Mouse (Mus musculus): ENCODE measurements around the gene Inpp5a. TPM values are rescaled to one million over a fixed set of nuclear protein-coding genes. Genes with fewer than 3 reads are reported as not detected.

The Inpp5a gene
- polyA plus RNA-seq, 1 experiment = 41.4 TPM

DNA sequence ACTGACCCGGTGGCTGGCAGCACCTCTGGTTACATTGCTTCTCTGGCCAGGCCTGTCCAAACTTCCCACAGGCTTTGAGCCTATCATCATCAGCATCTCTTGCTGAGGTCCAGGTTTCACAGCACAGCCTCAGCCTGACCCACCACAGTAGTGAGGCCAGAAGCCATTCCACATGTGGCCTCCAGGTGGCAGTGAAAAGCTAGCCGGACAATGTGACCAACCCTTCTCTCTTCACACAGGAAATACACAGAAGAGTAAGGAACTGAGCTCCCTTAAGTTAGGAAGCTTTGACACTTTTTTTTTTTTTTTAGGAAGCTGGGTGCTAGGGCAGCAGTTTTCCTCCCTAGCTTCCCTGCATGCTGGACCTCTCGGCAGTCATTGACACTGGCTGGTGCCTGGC, 201.4 kb downstream of the Inpp5a start:
- Histone ChIP-seq H3K36me3 (ENCODE audit: control insufficient read depth, insufficient read depth, low read length) (no peaks in the 10 kb centered on the region), H3K4me3 (ENCODE audit: control insufficient read depth, low read depth, low read length) (no peak overlapping the region), H3K27me3 (ENCODE audit: control insufficient read depth, insufficient read depth, low read length) (no peaks in the 10 kb centered on the region; the same call in 1 of the 2 replicates), H3K27ac (ENCODE audit: control insufficient read depth, insufficient read depth, low read depth, low read length) (no peak overlapping the region), H3K4me1 (ENCODE audit: control insufficient read depth, insufficient read depth, low read length) (peaks cover 3% of the 10 kb centered on the region)
- TF ChIP-seq POLR2A (IDR thresholded peaks at IDR 0.05; ENCODE audit: control insufficient read depth, low read depth, low read length) (no peak), CTCF (IDR thresholded peaks at IDR 0.05; ENCODE audit: control insufficient read depth, insufficient read depth, insufficient replicate concordance, low read depth, low read length) (peak; percentile 87; the same call in 1 of the 2 replicates)

- no peaks in the 10 kb centered on the region for H3K36me3 ChIP-seq (ENCODE audit: control insufficient read depth, insufficient read depth, low read length)
- no peak overlapping the region for H3K27ac ChIP-seq (ENCODE audit: control insufficient read depth, insufficient read depth, low read depth, low read length)
- no peaks in the 10 kb centered on the region for H3K27me3 ChIP-seq (ENCODE audit: control insufficient read depth, insufficient read depth, low read length)
- no peaks in the 10 kb centered on the region for H3K4me1 ChIP-seq (ENCODE audit: control insufficient read depth, insufficient read depth, low read length)
- no peak overlapping the region for H3K4me3 ChIP-seq (ENCODE audit: control insufficient read depth, low read depth, low read length)
- TF ChIP-seq POLR2A (IDR thresholded peaks at IDR 0.05; ENCODE audit: control insufficient read depth, low read depth, low read length) = no peak
- TF ChIP-seq CTCF (IDR thresholded peaks at IDR 0.05; ENCODE audit: control insufficient read depth, insufficient read depth, insufficient replicate concordance, low read depth, low read length) = no peak
Observed at GRCm38 (mm10) chr7:139591311-139591710, 202.4 kb downstream of the Inpp5a start.

- Histone ChIP-seq H3K27me3 (ENCODE audit: control insufficient read depth, insufficient read depth, low read length) (no peaks in the 10 kb centered on the region), H3K27ac (ENCODE audit: control insufficient read depth, insufficient read depth, low read depth, low read length) (no peak overlapping the region), H3K4me3 (ENCODE audit: control insufficient read depth, low read depth, low read length) (no peak overlapping the region), H3K36me3 (ENCODE audit: control insufficient read depth, insufficient read depth, low read length) (no peaks in the 10 kb centered on the region), H3K4me1 (ENCODE audit: control insufficient read depth, insufficient read depth, low read length) (no peaks in the 10 kb centered on the region)
- TF ChIP-seq CTCF (IDR thresholded peaks at IDR 0.05; ENCODE audit: control insufficient read depth, insufficient read depth, insufficient replicate concordance, low read depth, low read length) (no peak), POLR2A (IDR thresholded peaks at IDR 0.05; ENCODE audit: control insufficient read depth, low read depth, low read length) (no peak)
Observed at GRCm38 (mm10) chr7:139595311-139595710, 206.4 kb downstream of the Inpp5a start.

DNA sequence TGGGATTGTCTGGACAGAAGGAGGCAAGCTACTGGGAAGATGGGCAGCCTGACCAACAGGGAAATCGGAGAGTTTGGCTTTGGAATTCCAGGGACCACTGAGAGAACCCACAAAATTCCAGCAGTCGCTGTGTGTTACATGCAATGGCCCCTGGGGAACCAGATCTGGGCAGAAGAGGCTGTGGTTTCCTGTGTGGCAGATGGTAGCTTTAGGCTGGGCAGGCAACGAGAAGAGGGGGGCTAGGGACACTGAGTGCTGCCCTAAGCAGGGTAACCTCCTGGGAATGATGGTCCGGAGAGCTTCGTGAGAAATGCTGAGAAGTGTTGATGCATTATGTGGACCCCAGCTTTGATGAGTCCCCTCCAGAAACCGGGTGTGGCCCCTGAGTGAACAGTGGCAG, 207.0 kb downstream of the Inpp5a start:
- Histone ChIP-seq H3K36me3 (ENCODE audit: control insufficient read depth, insufficient read depth, low read length) (no peaks in the 10 kb centered on the region), H3K4me1 (ENCODE audit: control insufficient read depth, insufficient read depth, low read length) (no peaks in the 10 kb centered on the region), H3K27me3 (ENCODE audit: control insufficient read depth, insufficient read depth, low read length) (no peaks in the 10 kb centered on the region), H3K27ac (ENCODE audit: control insufficient read depth, insufficient read depth, low read depth, low read length) (no peak overlapping the region), H3K4me3 (ENCODE audit: control insufficient read depth, low read depth, low read length) (no peak overlapping the region)
- TF ChIP-seq POLR2A (IDR thresholded peaks at IDR 0.05; ENCODE audit: control insufficient read depth, low read depth, low read length) (no peak), CTCF (IDR thresholded peaks at IDR 0.05; ENCODE audit: control insufficient read depth, insufficient read depth, insufficient replicate concordance, low read depth, low read length) (no peak)

DNA sequence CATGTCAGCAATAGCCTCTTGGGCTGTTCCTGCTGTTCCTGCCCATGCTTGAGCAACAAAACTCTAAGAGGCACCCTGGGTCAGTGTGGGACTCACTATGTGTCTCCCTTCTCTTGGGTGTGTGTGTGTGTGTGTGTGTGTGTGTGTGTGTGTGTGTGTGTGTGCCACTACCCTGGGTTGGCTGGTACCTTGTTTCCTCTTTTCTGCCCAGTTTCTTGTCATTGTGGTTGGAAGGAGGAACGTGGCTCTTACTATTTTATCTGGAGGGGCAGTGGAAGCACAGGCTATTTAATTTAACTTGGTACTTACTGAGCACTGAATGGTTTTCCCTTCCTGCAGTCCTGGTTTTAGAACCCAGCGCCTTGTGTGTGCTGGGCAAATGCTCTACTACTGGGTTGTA, 221.4 kb downstream of the Inpp5a start:
- TF ChIP-seq CTCF (IDR thresholded peaks at IDR 0.05; ENCODE audit: control insufficient read depth, insufficient read depth, insufficient replicate concordance, low read depth, low read length) (no peak), POLR2A (IDR thresholded peaks at IDR 0.05; ENCODE audit: control insufficient read depth, low read depth, low read length) (no peak)
- no peak overlapping the region for H3K4me3 ChIP-seq (ENCODE audit: control insufficient read depth, low read depth, low read length)

DNA sequence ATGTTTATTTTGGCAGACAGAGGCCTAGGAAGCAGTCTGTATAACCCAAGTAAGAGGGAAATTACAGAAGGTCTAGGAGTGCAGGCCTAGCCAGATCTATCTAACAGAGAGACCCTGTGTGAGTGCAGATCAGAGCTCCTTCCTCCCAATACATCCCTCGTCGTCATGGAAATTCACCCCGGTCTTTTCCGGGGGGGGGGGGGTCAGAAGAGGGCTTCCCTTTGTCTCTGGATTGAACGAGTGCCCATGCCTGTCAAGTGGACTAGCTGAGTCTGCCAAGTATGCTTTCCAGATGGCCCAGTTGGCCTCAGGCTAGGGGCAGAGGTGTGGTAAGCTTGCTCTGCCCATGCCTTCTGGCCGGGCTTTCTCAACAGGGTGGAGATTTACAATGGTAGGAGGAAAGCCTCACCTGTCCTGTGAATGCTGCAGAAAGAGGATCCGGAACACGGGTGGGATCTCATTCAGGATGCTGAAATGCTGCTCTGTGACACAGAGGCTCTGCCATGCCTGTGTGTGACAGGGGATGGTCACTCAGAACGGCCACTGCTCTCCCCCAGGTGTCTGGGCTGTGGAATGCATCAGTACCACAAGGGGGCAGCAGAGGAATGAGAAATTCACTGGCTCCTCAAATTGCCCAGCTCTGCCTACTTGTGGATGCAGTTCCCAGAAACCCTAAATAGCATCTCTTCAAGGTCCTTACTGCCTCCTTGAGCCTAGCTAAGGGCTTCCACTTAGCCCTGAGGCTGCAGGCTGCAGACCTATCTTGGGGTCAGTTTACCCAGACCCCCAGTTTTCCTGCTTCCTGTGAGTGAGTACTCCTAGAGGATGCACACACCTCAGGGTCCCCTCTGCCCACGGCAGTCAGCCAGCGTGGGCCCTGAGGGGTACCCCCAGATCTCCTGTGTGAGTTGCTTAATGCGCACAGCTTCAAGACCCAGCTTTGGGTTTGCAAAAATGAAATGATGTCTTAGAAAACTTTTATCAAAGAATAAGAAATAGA, 227.2 kb downstream of the Inpp5a start:
- TF ChIP-seq POLR2A (IDR thresholded peaks at IDR 0.05; ENCODE audit: control insufficient read depth, low read depth, low read length) (no peak), CTCF (IDR thresholded peaks at IDR 0.05; ENCODE audit: control insufficient read depth, insufficient read depth, insufficient replicate concordance, low read depth, low read length) (peak; percentile 75; the same call in 1 of the 2 replicates)
- Histone ChIP-seq H3K4me1 (ENCODE audit: control insufficient read depth, insufficient read depth, low read length) (no peaks in the 10 kb centered on the region), H3K27me3 (ENCODE audit: control insufficient read depth, insufficient read depth, low read length) (no peaks in the 10 kb centered on the region), H3K36me3 (ENCODE audit: control insufficient read depth, insufficient read depth, low read length) (no peaks in the 10 kb centered on the region), H3K4me3 (ENCODE audit: control insufficient read depth, low read depth, low read length) (no peak overlapping the region), H3K27ac (ENCODE audit: control insufficient read depth, insufficient read depth, low read depth, low read length) (no peak overlapping the region)

More for the DNA sequence above, 221.4 kb downstream of the Inpp5a start:
- Histone ChIP-seq H3K4me1 (ENCODE audit: control insufficient read depth, insufficient read depth, low read length) (no peaks in the 10 kb centered on the region), H3K27me3 (ENCODE audit: control insufficient read depth, insufficient read depth, low read length) (no peaks in the 10 kb centered on the region), H3K27ac (ENCODE audit: control insufficient read depth, insufficient read depth, low read depth, low read length) (no peak overlapping the region), H3K36me3 (ENCODE audit: control insufficient read depth, insufficient read depth, low read length) (no peaks in the 10 kb centered on the region)

- H3K27me3 ChIP-seq (ENCODE audit: control insufficient read depth, insufficient read depth, low read length) = no peaks in the 10 kb centered on the region
- H3K4me3 ChIP-seq (ENCODE audit: control insufficient read depth, low read depth, low read length) = no peak overlapping the region
- no peak overlapping the region for H3K27ac ChIP-seq (ENCODE audit: control insufficient read depth, insufficient read depth, low read depth, low read length)
- H3K4me1 ChIP-seq (ENCODE audit: control insufficient read depth, insufficient read depth, low read length) = no peaks in the 10 kb centered on the region
- TF ChIP-seq POLR2A (IDR thresholded peaks at IDR 0.05; ENCODE audit: control insufficient read depth, low read depth, low read length) = no peak
- no peak for TF ChIP-seq CTCF (IDR thresholded peaks at IDR 0.05; ENCODE audit: control insufficient read depth, insufficient read depth, insufficient replicate concordance, low read depth, low read length)
- H3K36me3 ChIP-seq (ENCODE audit: control insufficient read depth, insufficient read depth, low read length) = peaks cover 1% of the 10 kb centered on the region; the same call in 1 of the 2 replicates
Observed at GRCm38 (mm10) chr7:139622568-139622967, 233.7 kb downstream of the Inpp5a start.
